Mouse (Mus musculus): ENCODE measurements at regions not wholly inside any gene's neighbourhood (a gene's known extent, or its start where the extent isn't known, plus 50 kb on each side); places are given as distances from the start of the nearest gene placed in this dataset.
A peak's percentile ranks its signal among the peaks of the same experiment; 100 is the strongest.

- Histone ChIP-seq H3K4me2 (replicated peaks) (no peak overlapping the region), H3K4me3 (no peak overlapping the region), H3K9me3 (no peaks in the 10 kb centered on the region), H3K27me3 (peaks cover 3% of the 10 kb centered on the region; the same call in 1 of the 2 replicates), H3K4me1 (no peaks in the 10 kb centered on the region), H3K9ac (replicated peaks) (no peak overlapping the region), H3K27ac (replicated peaks) (no peak overlapping the region), H3K36me3 (no peaks in the 10 kb centered on the region)
- WGBS, result 7% methylated on average over 2 of the region's 2 CpGs
- peak; percentile 98 for ATAC-seq (ENCODE audit: low FRiP score, low read depth)
Observed at GRCm38 (mm10) chr12:14088960-14089359, 62.9 kb downstream of the Fam84a start.

DNA sequence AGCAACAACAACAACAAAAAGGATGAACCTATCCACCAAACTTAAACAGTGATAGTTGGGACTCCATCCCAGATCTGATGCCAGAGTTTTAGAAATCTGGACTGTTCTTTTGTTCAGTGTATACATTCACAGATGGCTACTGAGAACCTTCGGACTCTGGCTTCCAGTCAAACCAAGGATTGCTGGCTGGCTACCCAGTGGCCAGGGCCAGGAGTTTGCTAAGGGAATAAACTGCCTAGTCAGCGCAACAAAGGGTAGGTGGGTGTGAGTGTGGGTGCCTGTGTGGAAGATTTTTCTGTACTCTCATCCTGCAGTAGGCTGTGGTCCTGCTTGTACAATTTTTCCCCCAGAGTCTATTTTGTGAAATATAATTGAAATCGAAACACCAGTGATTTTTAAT is 69.1 kb downstream of the Fam84a start:
- no peak overlapping the region for H3K27ac ChIP-seq (replicated peaks)
- H3K27me3 ChIP-seq, result no peaks in the 10 kb centered on the region
- H3K4me1 ChIP-seq, result no peaks in the 10 kb centered on the region
- H3K4me2 ChIP-seq (replicated peaks), result no peak overlapping the region
- H3K9ac ChIP-seq (replicated peaks), result no peak overlapping the region
- H3K36me3 ChIP-seq, result no peaks in the 10 kb centered on the region
- 87% methylated on average over 3 of the region's 3 CpGs for WGBS
- H3K4me3 ChIP-seq, result no peak overlapping the region
- no peak for ATAC-seq (ENCODE audit: low FRiP score, low read depth)
- no peaks in the 10 kb centered on the region for H3K9me3 ChIP-seq

GRCm38 (mm10) chr12:14079892-14080291 is 72.0 kb downstream of the Fam84a start:
- 81% methylated on average over 1 of the region's 1 CpGs for WGBS
- H3K36me3 ChIP-seq, result no peaks in the 10 kb centered on the region
- no peak overlapping the region for H3K9ac ChIP-seq (replicated peaks)
- H3K9me3 ChIP-seq, result no peaks in the 10 kb centered on the region
- H3K27ac ChIP-seq (replicated peaks), result no peak overlapping the region
- H3K4me1 ChIP-seq, result no peaks in the 10 kb centered on the region
- H3K4me2 ChIP-seq (replicated peaks), result no peak overlapping the region
- H3K4me3 ChIP-seq, result no peak overlapping the region
- no peaks in the 10 kb centered on the region for H3K27me3 ChIP-seq
- ATAC-seq (ENCODE audit: low FRiP score, low read depth), result no peak

GRCm38 (mm10) chr12:14069049-14069448 is 82.8 kb downstream of the Fam84a start:
- Histone ChIP-seq H3K4me2 (replicated peaks) (no peak overlapping the region), H3K36me3 (no peaks in the 10 kb centered on the region), H3K4me1 (no peaks in the 10 kb centered on the region), H3K27me3 (no peaks in the 10 kb centered on the region), H3K9me3 (no peaks in the 10 kb centered on the region), H3K4me3 (no peak overlapping the region), H3K9ac (replicated peaks) (no peak overlapping the region), H3K27ac (replicated peaks) (no peak overlapping the region)
- WGBS, result 86% methylated on average over 4 of the region's 4 CpGs
- ATAC-seq (ENCODE audit: low FRiP score, low read depth), result no peak

- Histone ChIP-seq H3K9me3 (no peaks in the 10 kb centered on the region), H3K4me3 (no peak overlapping the region), H3K9ac (replicated peaks) (no peak overlapping the region), H3K4me2 (replicated peaks) (no peak overlapping the region), H3K36me3 (no peaks in the 10 kb centered on the region), H3K27ac (replicated peaks) (no peak overlapping the region), H3K27me3 (no peaks in the 10 kb centered on the region), H3K4me1 (no peaks in the 10 kb centered on the region)
- 78% methylated on average over 3 of the region's 3 CpGs for WGBS
- ATAC-seq (ENCODE audit: low FRiP score, low read depth), result no peak
Observed at GRCm38 (mm10) chr12:14065401-14065800, 86.5 kb downstream of the Fam84a start.

DNA sequence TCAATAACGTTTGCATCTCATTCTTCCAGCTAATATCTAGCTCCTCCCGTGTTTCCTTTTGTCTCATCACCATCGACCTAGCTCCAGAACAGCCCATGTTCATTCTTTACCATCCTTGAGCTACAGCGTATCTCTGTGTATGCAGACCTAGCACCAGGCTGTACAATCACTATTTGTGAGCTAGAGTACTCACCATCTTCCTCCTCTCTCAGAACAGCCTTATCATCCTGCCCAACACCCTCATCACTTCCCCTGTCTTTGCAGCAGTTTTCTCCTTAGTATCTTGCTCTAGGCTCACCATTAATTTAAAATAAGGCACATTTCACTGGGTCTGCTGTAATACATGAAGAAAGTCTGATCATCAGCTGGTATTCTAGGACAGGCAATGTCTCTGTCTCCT is 88.6 kb downstream of the Fam84a start:
- H3K4me1 ChIP-seq, result no peaks in the 10 kb centered on the region
- H3K9me3 ChIP-seq, result no peaks in the 10 kb centered on the region
- H3K36me3 ChIP-seq, result no peaks in the 10 kb centered on the region
- no peak overlapping the region for H3K4me3 ChIP-seq
- no peak overlapping the region for H3K9ac ChIP-seq (replicated peaks)
- H3K27me3 ChIP-seq, result no peaks in the 10 kb centered on the region
- no peak for ATAC-seq (ENCODE audit: low FRiP score, low read depth)
- H3K4me2 ChIP-seq (replicated peaks), result no peak overlapping the region
- 88% methylated on average over 4 of the region's 4 CpGs for WGBS
- no peak overlapping the region for H3K27ac ChIP-seq (replicated peaks)

DNA sequence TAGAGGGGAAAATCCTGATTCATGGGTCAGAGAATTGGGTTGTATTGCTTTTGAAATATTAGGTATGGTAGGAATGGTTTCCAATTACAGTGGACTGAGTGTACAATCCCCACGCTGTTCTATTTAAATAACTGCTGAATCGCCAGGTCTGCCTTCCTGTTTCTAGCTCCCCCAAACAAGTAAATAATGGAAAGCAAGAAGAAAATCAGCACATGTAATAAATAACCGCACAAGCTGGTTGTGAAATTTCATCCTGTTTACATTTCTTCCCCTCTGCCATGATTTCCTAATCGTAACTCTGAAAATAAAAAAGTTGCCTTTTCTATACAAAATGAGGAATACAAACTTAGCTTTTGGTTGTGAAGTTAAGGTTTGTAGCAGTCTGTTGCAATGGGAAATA is 95.7 kb downstream of the Fam84a start:
- no peaks in the 10 kb centered on the region for H3K9me3 ChIP-seq
- ATAC-seq (ENCODE audit: low FRiP score, low read depth), result no peak
- no peak overlapping the region for H3K27ac ChIP-seq (replicated peaks)
- H3K36me3 ChIP-seq, result no peaks in the 10 kb centered on the region
- no peak overlapping the region for H3K9ac ChIP-seq (replicated peaks)
- no peak overlapping the region for H3K4me3 ChIP-seq
- H3K4me2 ChIP-seq (replicated peaks), result no peak overlapping the region
- WGBS, result 84% methylated on average over 4 of the region's 4 CpGs
- no peaks in the 10 kb centered on the region for H3K27me3 ChIP-seq
- no peaks in the 10 kb centered on the region for H3K4me1 ChIP-seq

DNA sequence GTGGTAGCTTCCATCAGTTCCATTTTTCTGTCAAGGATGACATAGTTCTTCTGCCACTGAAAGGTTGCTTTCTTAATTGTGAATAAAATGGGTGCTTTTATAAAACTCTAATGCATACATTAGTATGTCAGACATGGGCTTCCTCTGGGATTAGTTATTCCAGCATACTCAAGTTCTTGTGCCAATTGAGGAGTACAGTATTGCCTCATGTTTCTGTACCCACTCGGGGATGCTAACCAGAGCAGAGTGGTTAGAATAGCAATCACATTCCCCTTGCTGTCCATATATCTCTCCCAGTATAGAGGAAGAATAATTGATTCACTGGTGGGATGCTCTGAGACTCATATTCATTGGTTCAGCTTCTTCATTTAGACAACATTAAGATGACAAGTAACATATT is 119.5 kb downstream of the Fam84a start:
- Histone ChIP-seq H3K9me3 (no peaks in the 10 kb centered on the region), H3K4me3 (no peak overlapping the region), H3K27me3 (no peaks in the 10 kb centered on the region), H3K4me1 (no peaks in the 10 kb centered on the region), H3K4me2 (replicated peaks) (no peak overlapping the region), H3K9ac (replicated peaks) (no peak overlapping the region), H3K36me3 (no peaks in the 10 kb centered on the region), H3K27ac (replicated peaks) (no peak overlapping the region)
- ATAC-seq (ENCODE audit: low FRiP score, low read depth), result no peak
- WGBS, result 81% methylated on average over 1 of the region's 1 CpGs

GRCm38 (mm10) chr12:14015271-14015670 is 136.6 kb downstream of the Fam84a start:
- no peak overlapping the region for H3K4me2 ChIP-seq (replicated peaks)
- H3K9me3 ChIP-seq, result no peaks in the 10 kb centered on the region
- H3K4me1 ChIP-seq, result no peaks in the 10 kb centered on the region
- H3K36me3 ChIP-seq, result no peaks in the 10 kb centered on the region
- no peaks in the 10 kb centered on the region for H3K27me3 ChIP-seq
- H3K9ac ChIP-seq (replicated peaks), result no peak overlapping the region
- no peak overlapping the region for H3K4me3 ChIP-seq
- no peak overlapping the region for H3K27ac ChIP-seq (replicated peaks)
- ATAC-seq (ENCODE audit: low FRiP score, low read depth), result no peak

- Histone ChIP-seq H3K9me3 (no peaks in the 10 kb centered on the region), H3K36me3 (no peaks in the 10 kb centered on the region), H3K4me2 (replicated peaks) (no peak overlapping the region), H3K4me3 (no peak overlapping the region), H3K27me3 (no peaks in the 10 kb centered on the region), H3K27ac (replicated peaks) (no peak overlapping the region), H3K4me1 (no peaks in the 10 kb centered on the region), H3K9ac (replicated peaks) (no peak overlapping the region)
- 63% methylated on average over 1 of the region's 1 CpGs for WGBS
- ATAC-seq (ENCODE audit: low FRiP score, low read depth), result no peak
Observed at GRCm38 (mm10) chr12:14005991-14006390, 145.9 kb downstream of the Fam84a start.

DNA sequence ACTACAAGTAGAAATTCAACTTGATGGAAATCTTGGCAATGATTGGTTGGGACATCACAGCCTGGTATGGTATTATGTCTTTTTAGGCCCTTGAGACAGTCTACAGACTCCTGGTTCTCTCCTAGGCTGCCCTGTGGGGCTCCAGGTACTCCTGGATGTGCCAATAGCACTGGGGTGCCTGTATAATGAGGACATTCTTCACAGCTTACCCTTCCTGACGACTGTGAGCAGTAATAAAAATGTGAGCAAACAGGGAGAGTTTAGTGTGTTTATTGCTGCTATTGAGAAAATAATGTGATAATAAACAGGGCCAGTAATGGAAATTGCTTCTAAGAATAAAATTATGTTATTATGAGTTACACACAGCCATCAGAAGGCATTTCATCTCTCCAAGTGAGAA is 150.2 kb downstream of the Fam84a start:
- 54% methylated on average over 1 of the region's 1 CpGs for WGBS
- no peak for ATAC-seq (ENCODE audit: low FRiP score, low read depth)
- Histone ChIP-seq H3K4me3 (no peak overlapping the region), H3K36me3 (no peaks in the 10 kb centered on the region), H3K9ac (replicated peaks) (no peak overlapping the region), H3K27me3 (no peaks in the 10 kb centered on the region), H3K4me2 (replicated peaks) (no peak overlapping the region), H3K27ac (replicated peaks) (no peak overlapping the region), H3K9me3 (no peaks in the 10 kb centered on the region), H3K4me1 (no peaks in the 10 kb centered on the region)

GRCm38 (mm10) chr12:13984396-13984776 is 167.5 kb downstream of the Fam84a start:
- H3K4me3 ChIP-seq, result no peak overlapping the region
- no peak overlapping the region for H3K4me2 ChIP-seq (replicated peaks)
- H3K4me1 ChIP-seq, result peaks cover 21% of the 10 kb centered on the region
- WGBS, result 46% methylated on average over 1 of the region's 1 CpGs
- H3K9me3 ChIP-seq, result no peaks in the 10 kb centered on the region
- no peaks in the 10 kb centered on the region for H3K27me3 ChIP-seq
- no peak overlapping the region for H3K9ac ChIP-seq (replicated peaks)
- no peaks in the 10 kb centered on the region for H3K36me3 ChIP-seq
- H3K27ac ChIP-seq (replicated peaks), result peak overlapping the region; percentile 17; the same call in 1 of the 2 replicates
- no peak; the same call in 1 of the 2 replicates for ATAC-seq (ENCODE audit: low FRiP score, low read depth)

GRCm38 (mm10) chr12:13983631-13984395 is 168.0 kb downstream of the Fam84a start:
- Histone ChIP-seq H3K9me3 (no peaks in the 10 kb centered on the region), H3K4me2 (replicated peaks) (no peak overlapping the region), H3K4me1 (peaks cover 21% of the 10 kb centered on the region), H3K4me3 (no peak overlapping the region), H3K27ac (replicated peaks) (peak overlapping the region; percentile 63; the same call in 1 of the 2 replicates), H3K27me3 (no peaks in the 10 kb centered on the region), H3K9ac (replicated peaks) (no peak overlapping the region), H3K36me3 (no peaks in the 10 kb centered on the region)
- peak; percentile 86 for ATAC-seq (ENCODE audit: low FRiP score, low read depth)
- WGBS, result 40% methylated on average over 7 of the region's 7 CpGs

Measured in midbrain, embryonic 12.5 days (tissue).